Mouse (Mus musculus) heart, postnatal 36 days (tissue): ENCODE data around the gene Akap10. TPM values are rescaled to one million over a fixed set of nuclear protein-coding genes. Genes with fewer than 3 reads are reported as not detected.

Experiments
- DNase-seq, 2 experiments: peaks; one replicate each; pipeline ENCODE4 v3.0.0; 2021 to 2022
- intact Hi-C: fragments of 180-260 bp; cut with DNase I; formaldehyde crosslinking; loops from one replicate; pipeline ENCODE4 v1.15.1; 2025
- total RNA-seq, 2 experiments: library from RNA; stranded (reverse); gene quantifications; 2 replicates each; pipeline ENCODE4 v1.2.3; 2021

Akap10 gene
- total RNA-seq, 2 experiments from 2014 or later = 14.6 to 15.0 TPM

DNA sequence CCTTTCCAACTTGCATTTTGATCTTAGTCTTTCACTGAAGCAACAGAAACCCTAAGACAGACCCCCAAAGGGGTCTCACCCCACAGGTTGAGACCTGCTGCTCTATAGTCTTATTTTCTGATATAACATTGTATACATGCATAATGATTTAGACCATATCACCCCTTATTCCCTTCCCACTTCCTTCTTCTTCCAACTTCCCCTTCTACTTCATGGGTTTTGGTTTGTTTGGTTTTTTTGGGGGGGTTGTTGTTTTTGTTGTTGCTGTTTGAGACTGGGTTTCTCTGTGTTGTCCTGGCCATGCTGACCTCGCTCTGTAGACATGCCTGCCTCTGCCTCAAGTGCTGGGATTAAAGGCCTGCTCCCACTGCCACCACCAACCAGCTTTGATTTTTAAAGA lies 90.9 kb downstream of the Akap10 start:
- DNase-seq = no peak
- intact Hi-C loops = no loop called here

Other genes with a start within 250 kb of the Akap10 start
- gene Fam83g, start 246.2 kb downstream of the Akap10 start, total RNA-seq = under 1 TPM; 0.11 to 0.16 TPM
- gene Slc5a10, start 209.4 kb downstream of the Akap10 start, total RNA-seq = not detected
- 1 to 10 TPM; 6.7 to 7.4 TPM for gene Prpsap2, start 168.2 kb downstream of the Akap10 start, total RNA-seq
- 10 to 100 TPM; 51.0 to 55.7 TPM for gene Ulk2, start 75.2 kb downstream of the Akap10 start, total RNA-seq
- gene Specc1, start 26.5 kb upstream of the Akap10 start, total RNA-seq = 1 to 10 TPM; 5.5 to 9.5 TPM